Mouse (Mus musculus) lung, embryonic 15.5 days (tissue): ENCODE measurements at regions not wholly inside any gene's neighbourhood (a gene's known extent, or its start where the extent isn't known, plus 50 kb on each side); places are given as distances from the start of the nearest gene placed in this dataset.

Experiments
- ATAC-seq: fragments of 200-750 bp; cut with Nextera tagmentation; 2 replicates; pipeline ENCODE4 v1.8.0; 2017; ENCODE audit warnings: moderate number of reproducible peaks, borderline replicate concordance; ENCODE audit not compliant: low FRiP score, low TSS enrichment; ENCODE audit errors: extremely low read depth
- H3K27ac ChIP-seq: fragments of 300-500 bp; sonication (generic); 2 replicates; pipeline ENCODE4 v1.5.1; 2015; ENCODE audit warnings: moderate library complexity, mild to moderate bottlenecking, inconsistent platforms
- H3K27me3 ChIP-seq: fragments of 300-500 bp; sonication (generic); 2 replicates; pipeline ENCODE4 v1.6.1; 2015; ENCODE audit warnings: inconsistent platforms
- H3K36me3 ChIP-seq: fragments of 300-500 bp; sonication (generic); 2 replicates; pipeline ENCODE4 v1.6.1; 2015; ENCODE audit warnings: inconsistent platforms
- H3K4me1 ChIP-seq: fragments of 300-500 bp; sonication (generic); 2 replicates; pipeline ENCODE4 v1.6.1; 2015; ENCODE audit warnings: inconsistent platforms
- H3K4me2 ChIP-seq: fragments of 300-500 bp; sonication (generic); 2 replicates; pipeline ENCODE4 v1.6.1; 2015; ENCODE audit warnings: inconsistent platforms, mild to moderate bottlenecking, moderate library complexity
- H3K4me3 ChIP-seq: fragments of 300-500 bp; sonication (generic); 2 replicates; pipeline ENCODE4 v1.5.1; 2015; ENCODE audit warnings: mild to moderate bottlenecking, inconsistent platforms
- H3K9ac ChIP-seq: fragments of 300-500 bp; sonication (generic); 2 replicates; pipeline ENCODE4 v1.6.1; 2015; ENCODE audit warnings: inconsistent platforms
- H3K9me3 ChIP-seq: fragments of 300-500 bp; sonication (generic); 2 replicates; pipeline ENCODE4 v1.6.1; 2016; ENCODE audit warnings: inconsistent platforms
- WGBS: fragments of 180-500 bp; shearing (Covaris S2); methylation state at CpG from one replicate; pipeline ENCODE4 v1.1.7; 2015; 5-methylcytosine and 5-hydroxymethylcytosine counted together

DNA sequence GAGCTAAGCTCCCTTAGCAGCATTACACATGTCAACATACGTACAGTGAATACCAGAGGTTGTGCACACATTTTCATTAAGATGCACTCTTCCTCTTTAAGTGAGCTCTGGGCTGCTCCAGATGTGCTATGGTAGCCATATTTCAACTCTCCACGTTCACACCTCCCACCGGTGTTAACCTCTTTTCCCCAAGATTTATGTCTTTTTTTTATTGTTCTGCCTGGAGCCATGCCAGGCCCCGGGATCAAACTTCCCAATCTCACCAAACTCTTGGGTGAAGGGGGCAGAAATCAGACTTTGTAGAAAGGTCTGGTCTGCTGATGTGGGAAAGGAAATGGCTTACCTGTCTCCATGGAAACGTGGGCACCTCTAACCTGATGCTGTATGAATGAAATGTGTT, 754.0 kb upstream of the Sox9 start:
- ATAC-seq: no peak
- Histone ChIP-seq H3K27ac (no peak overlapping the region), H3K9ac (no peak overlapping the region), H3K4me1 (no peaks in the 10 kb centered on the region), H3K36me3 (no peaks in the 10 kb centered on the region), H3K4me2 (no peak overlapping the region), H3K9me3 (no peaks in the 10 kb centered on the region), H3K4me3 (no peak overlapping the region), H3K27me3 (no peaks in the 10 kb centered on the region)
- 69% methylated on average over 5 of the region's 5 CpGs for WGBS

DNA sequence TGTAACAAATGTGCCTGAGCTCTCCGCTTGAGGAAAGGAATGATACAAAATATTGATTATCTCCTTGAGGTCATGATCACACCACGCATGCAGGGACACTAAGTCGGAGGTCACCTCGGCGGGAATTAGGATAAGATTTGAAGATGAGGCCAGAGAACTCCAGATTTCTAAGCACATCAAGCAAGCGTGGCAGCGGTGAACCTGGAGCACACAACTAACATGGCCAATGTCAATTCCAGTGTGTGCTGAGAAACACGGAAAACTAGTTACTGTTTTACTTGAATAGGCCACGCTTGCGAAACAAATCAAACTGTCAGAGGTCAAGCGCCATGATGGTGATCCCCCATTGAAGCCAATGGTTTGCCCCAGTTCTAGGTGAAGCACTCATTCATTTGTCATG, 743.3 kb upstream of the Sox9 start:
- WGBS: 92% methylated on average over 11 of the region's 11 CpGs

DNA sequence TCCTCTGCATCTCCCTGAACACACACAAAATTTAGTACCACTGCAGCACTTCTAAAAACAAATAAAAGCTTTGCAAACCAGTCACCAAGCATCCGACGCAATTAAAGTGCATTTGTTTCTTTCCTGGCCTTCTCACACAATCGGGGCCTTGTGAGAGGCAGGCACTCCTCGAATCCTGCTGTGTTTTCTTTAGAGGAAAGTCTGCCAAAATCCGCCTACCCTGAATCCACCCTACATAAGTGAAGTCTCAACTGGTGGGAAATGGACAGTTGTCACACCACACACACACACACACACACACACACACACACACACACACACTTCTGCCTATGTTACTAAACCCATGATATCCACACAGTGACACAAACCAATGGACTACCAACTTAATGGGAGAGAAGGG, 737.6 kb upstream of the Sox9 start:
- no peak for ATAC-seq
- Histone ChIP-seq H3K36me3 (no peaks in the 10 kb centered on the region), H3K4me1 (no peaks in the 10 kb centered on the region), H3K4me2 (no peak overlapping the region), H3K9ac (no peak overlapping the region), H3K4me3 (no peak overlapping the region), H3K27me3 (no peaks in the 10 kb centered on the region), H3K9me3 (no peaks in the 10 kb centered on the region), H3K27ac (no peak overlapping the region)
- 48% methylated on average over 5 of the region's 5 CpGs for whole genome bisulfite sequencing

More for the DNA sequence above, 743.3 kb upstream of the Sox9 start:
- H3K4me1 ChIP-seq: no peaks in the 10 kb centered on the region
- no peak overlapping the region for H3K9ac ChIP-seq
- no peak overlapping the region for H3K27ac ChIP-seq
- no peak overlapping the region for H3K4me3 ChIP-seq
- no peak for ATAC-seq
- no peak overlapping the region for H3K4me2 ChIP-seq
- no peaks in the 10 kb centered on the region for H3K27me3 ChIP-seq
- no peaks in the 10 kb centered on the region for H3K9me3 ChIP-seq
- H3K36me3 ChIP-seq: no peaks in the 10 kb centered on the region

DNA sequence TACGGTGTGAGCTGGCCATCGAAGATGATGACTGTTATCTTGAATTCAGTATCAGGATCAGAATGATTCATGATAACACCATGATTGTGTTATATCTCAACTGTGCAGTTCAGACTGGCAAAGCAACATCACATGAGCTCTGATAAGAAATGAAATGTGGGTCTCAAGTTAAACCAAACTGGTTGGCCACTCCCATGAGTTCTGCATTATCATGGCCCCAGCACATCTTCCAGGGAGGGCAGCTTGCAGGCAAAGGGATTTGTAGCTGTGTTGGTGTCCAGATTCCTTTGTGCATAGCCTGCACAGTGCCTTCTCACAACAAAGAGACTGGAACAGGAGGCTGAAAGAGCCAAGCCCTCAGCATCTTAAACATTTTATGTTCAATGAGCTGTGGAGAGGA, 736.7 kb upstream of the Sox9 start:
- H3K9me3 ChIP-seq: no peaks in the 10 kb centered on the region
- H3K4me3 ChIP-seq: no peak overlapping the region

GRCm38 (mm10) chr11:112050362-112050761, 731.7 kb upstream of the Sox9 start:
- 59% methylated on average over 7 of the region's 7 CpGs for WGBS
- no peaks in the 10 kb centered on the region for H3K36me3 ChIP-seq
- no peaks in the 10 kb centered on the region for H3K27me3 ChIP-seq
- ATAC-seq: no peak
- no peak overlapping the region for H3K9ac ChIP-seq
- no peak overlapping the region for H3K4me2 ChIP-seq
- no peaks in the 10 kb centered on the region for H3K9me3 ChIP-seq
- no peak overlapping the region for H3K27ac ChIP-seq
- H3K4me3 ChIP-seq: no peak overlapping the region
- peaks cover under 1% of the 10 kb centered on the region; the same call in 1 of the 2 replicates for H3K4me1 ChIP-seq

More for the DNA sequence above, 736.7 kb upstream of the Sox9 start:
- ATAC-seq: no peak
- Histone ChIP-seq H3K27me3 (no peaks in the 10 kb centered on the region), H3K9ac (no peak overlapping the region), H3K4me2 (no peak overlapping the region), H3K36me3 (no peaks in the 10 kb centered on the region), H3K4me1 (no peaks in the 10 kb centered on the region), H3K27ac (no peak overlapping the region)
- 81% methylated on average over 2 of the region's 2 CpGs for WGBS

DNA sequence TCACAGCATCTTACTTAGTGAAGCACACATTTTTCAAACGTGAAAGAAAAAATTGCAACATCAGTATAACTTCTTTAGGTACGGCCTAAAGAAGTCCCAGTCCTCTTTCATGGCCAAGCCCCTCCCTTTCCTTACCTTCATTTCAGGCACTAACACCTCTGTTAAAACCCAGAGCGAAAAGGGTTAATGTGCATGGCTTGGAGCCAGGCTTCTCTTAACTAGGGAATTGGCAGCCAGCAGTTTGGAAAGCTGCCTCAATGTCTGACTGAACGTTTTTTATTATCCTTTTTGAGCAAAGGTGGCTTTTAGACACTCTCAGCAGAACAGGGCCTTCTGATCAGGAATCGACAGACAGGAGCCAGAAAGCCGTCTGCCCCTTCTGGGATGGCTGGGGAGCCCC, 726.4 kb upstream of the Sox9 start:
- Histone ChIP-seq H3K9me3 (no peaks in the 10 kb centered on the region), H3K27ac (no peak overlapping the region), H3K4me1 (peaks cover 6% of the 10 kb centered on the region), H3K9ac (no peak overlapping the region), H3K4me3 (no peak overlapping the region), H3K36me3 (no peaks in the 10 kb centered on the region), H3K4me2 (peak overlapping the region; percentile 5; the same call in 1 of the 2 replicates), H3K27me3 (no peaks in the 10 kb centered on the region)
- ATAC-seq: no peak
- 28% methylated on average over 6 of the region's 6 CpGs for WGBS

GRCm38 (mm10) chr11:112067176-112067575, 714.8 kb upstream of the Sox9 start:
- H3K9me3 ChIP-seq: no peaks in the 10 kb centered on the region
- 80% methylated on average over 3 of the region's 3 CpGs for whole genome bisulfite sequencing
- H3K4me3 ChIP-seq: no peak overlapping the region
- ATAC-seq: no peak
- H3K27ac ChIP-seq: no peak overlapping the region
- H3K4me2 ChIP-seq: no peak overlapping the region
- peaks cover 8% of the 10 kb centered on the region; the same call in 1 of the 2 replicates for H3K4me1 ChIP-seq
- no peaks in the 10 kb centered on the region for H3K36me3 ChIP-seq
- no peak overlapping the region for H3K9ac ChIP-seq
- H3K27me3 ChIP-seq: no peaks in the 10 kb centered on the region

GRCm38 (mm10) chr11:112068821-112069220, 713.2 kb upstream of the Sox9 start:
- Histone ChIP-seq H3K9me3 (no peaks in the 10 kb centered on the region), H3K9ac (no peak overlapping the region), H3K36me3 (no peaks in the 10 kb centered on the region), H3K4me3 (no peak overlapping the region), H3K27me3 (no peaks in the 10 kb centered on the region), H3K27ac (no peak overlapping the region), H3K4me1 (peaks cover 8% of the 10 kb centered on the region; the same call in 1 of the 2 replicates), H3K4me2 (no peak overlapping the region)
- peak; percentile 45; the same call in 1 of the 2 replicates for ATAC-seq
- WGBS: 58% methylated on average over 4 of the region's 4 CpGs

GRCm38 (mm10) chr11:112071571-112071970, 710.5 kb upstream of the Sox9 start:
- no peaks in the 10 kb centered on the region for H3K27me3 ChIP-seq
- 61% methylated on average over 7 of the region's 7 CpGs for WGBS
- no peaks in the 10 kb centered on the region for H3K9me3 ChIP-seq
- peaks cover 10% of the 10 kb centered on the region; the same call in 1 of the 2 replicates for H3K4me1 ChIP-seq
- H3K9ac ChIP-seq: no peak overlapping the region
- no peaks in the 10 kb centered on the region for H3K36me3 ChIP-seq
- H3K4me3 ChIP-seq: no peak overlapping the region
- no peak for ATAC-seq
- H3K4me2 ChIP-seq: no peak overlapping the region
- no peak overlapping the region for H3K27ac ChIP-seq

DNA sequence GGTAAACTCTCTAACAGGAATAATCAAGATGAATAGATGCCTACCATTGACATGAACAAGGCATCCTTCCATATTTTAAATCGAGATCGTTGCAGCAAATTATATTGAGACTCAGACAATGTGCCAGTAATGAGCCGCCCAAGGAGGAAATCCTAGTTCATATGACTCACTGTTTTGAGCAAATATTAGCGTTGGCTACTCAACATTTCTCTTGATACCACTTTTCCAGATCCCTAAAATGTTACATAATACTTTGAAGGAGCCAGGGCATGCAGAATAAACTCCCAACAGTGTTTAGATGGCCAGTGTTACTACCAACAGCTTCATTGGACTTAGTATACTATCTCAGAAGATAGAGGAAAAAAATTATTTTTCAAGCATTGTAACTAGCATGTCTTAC, 700.6 kb upstream of the Sox9 start:
- WGBS: 64% methylated on average over 4 of the region's 4 CpGs
- Histone ChIP-seq H3K9me3 (no peaks in the 10 kb centered on the region), H3K9ac (no peak overlapping the region), H3K4me3 (no peak overlapping the region), H3K27me3 (no peaks in the 10 kb centered on the region), H3K4me2 (no peak overlapping the region), H3K4me1 (peaks cover 10% of the 10 kb centered on the region; the same call in 1 of the 2 replicates), H3K36me3 (no peaks in the 10 kb centered on the region), H3K27ac (no peak overlapping the region)
- no peak for ATAC-seq

GRCm38 (mm10) chr11:112083019-112083418, 699.0 kb upstream of the Sox9 start:
- H3K9me3 ChIP-seq: no peaks in the 10 kb centered on the region
- no peak overlapping the region for H3K4me3 ChIP-seq
- H3K4me1 ChIP-seq: peaks cover 10% of the 10 kb centered on the region; the same call in 1 of the 2 replicates
- H3K4me2 ChIP-seq: no peak overlapping the region
- WGBS: 3% methylated on average over 4 of the region's 4 CpGs
- peak overlapping the region; percentile 8; the same call in 1 of the 2 replicates for H3K27ac ChIP-seq
- no peak overlapping the region for H3K9ac ChIP-seq
- no peaks in the 10 kb centered on the region for H3K36me3 ChIP-seq
- no peaks in the 10 kb centered on the region for H3K27me3 ChIP-seq
- no peak for ATAC-seq

DNA sequence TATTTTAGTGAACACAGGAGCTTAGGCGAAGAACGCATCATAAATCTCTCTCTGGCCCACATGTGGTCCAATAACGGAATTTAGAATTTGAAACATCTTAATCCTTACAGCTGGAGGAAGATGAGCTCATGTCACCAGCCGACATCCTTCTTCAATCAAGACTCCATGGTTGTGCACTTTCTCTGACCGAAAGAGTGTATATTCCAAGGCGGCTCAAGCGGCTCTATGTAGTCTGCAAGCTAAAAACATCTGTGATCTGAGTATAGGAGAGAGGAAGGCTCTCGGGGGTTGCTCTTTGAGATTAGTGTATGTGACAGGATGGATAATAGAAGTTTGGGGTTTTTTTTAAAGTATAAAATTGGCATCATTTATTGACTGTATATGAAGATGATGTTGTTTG, 689.9 kb upstream of the Sox9 start:
- no peaks in the 10 kb centered on the region for H3K27me3 ChIP-seq
- H3K9me3 ChIP-seq: no peaks in the 10 kb centered on the region
- no peaks in the 10 kb centered on the region for H3K36me3 ChIP-seq
- 75% methylated on average over 8 of the region's 8 CpGs for WGBS
- H3K4me2 ChIP-seq: no peak overlapping the region
- H3K27ac ChIP-seq: no peak overlapping the region
- no peak overlapping the region for H3K4me3 ChIP-seq
- no peak for ATAC-seq
- H3K4me1 ChIP-seq: no peaks in the 10 kb centered on the region
- no peak overlapping the region for H3K9ac ChIP-seq

DNA sequence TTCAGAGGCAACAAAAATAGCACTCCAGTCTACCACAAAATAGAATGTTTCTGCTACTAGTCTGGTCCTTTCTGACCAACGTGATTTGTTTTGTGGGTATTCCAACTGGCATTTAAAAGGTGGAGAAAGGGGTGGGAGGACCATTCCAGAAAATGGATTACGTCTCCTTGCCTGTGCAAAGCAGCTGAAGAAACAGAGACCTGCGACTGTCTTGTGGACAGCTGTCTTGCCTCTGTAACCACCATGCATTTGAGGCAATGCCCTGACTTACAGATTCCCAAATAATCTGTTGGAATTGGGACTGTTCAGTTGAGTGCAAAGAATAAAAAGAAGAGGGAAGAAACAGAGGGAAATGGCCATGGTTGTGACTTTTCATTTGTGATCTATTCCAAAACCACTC, 687.0 kb upstream of the Sox9 start:
- ATAC-seq: no peak
- Histone ChIP-seq H3K27ac (no peak overlapping the region), H3K27me3 (no peaks in the 10 kb centered on the region), H3K4me3 (no peak overlapping the region), H3K9me3 (no peaks in the 10 kb centered on the region), H3K36me3 (no peaks in the 10 kb centered on the region), H3K4me1 (no peaks in the 10 kb centered on the region), H3K4me2 (no peak overlapping the region), H3K9ac (no peak overlapping the region)
- WGBS: 39% methylated on average over 3 of the region's 3 CpGs
